Comparison of ENCODE assay signal across 8 mouse cellular contexts in genomic region chr5:143372818-143373217, GRCm38 (mm10). TPM values are rescaled to one million over a fixed set of nuclear protein-coding genes. Genes with fewer than 3 reads are reported as not detected.
A peak's percentile ranks its signal among the peaks of the same experiment; 100 is the strongest.
DNase-seq lines count a peak whose midpoint lies in the region; ATAC-seq and TF ChIP-seq lines count a peak whose summit lies in the region.

No protein-coding gene starts in this region.

- peak; percentile 45; the same call in 1 of the 2 replicates for TF ChIP-seq CTCF in kidney, adult 2 months (conservative IDR thresholded peaks at IDR 0.05; ENCODE audit: insufficient read depth, insufficient read length, low read depth, low read length)
- TF ChIP-seq CTCF in kidney, postnatal 0 days (IDR thresholded peaks at IDR 0.05; ENCODE audit: low read depth), result peak; percentile 68

- WGBS in kidney, adult 2 months, result 1% methylated on average over 35 of the region's 35 CpGs
- WGBS in embryonic facial prominence, embryonic 14.5 days, result 2% methylated on average over 15 of the region's 35 CpGs
- 1% methylated on average over 26 of the region's 35 CpGs for WGBS in kidney, postnatal 0 days
- 2% methylated on average over 32 of the region's 35 CpGs for WGBS in neural tube, embryonic 13.5 days

- H3K4me2 ChIP-seq in embryonic facial prominence, embryonic 14.5 days (ENCODE audit: low read depth, low read length), result peak overlapping the region; percentile 59
- H3K4me2 ChIP-seq in kidney, postnatal 0 days (ENCODE audit: low read length), result peak overlapping the region; percentile 59
- H3K4me2 ChIP-seq in neural tube, embryonic 13.5 days, result peak overlapping the region; percentile 57

- ATAC-seq in embryonic facial prominence, embryonic 14.5 days (ENCODE audit: low read depth), result no peak
- no peak for ATAC-seq in kidney, postnatal 0 days (replicated peaks; ENCODE audit: low FRiP score, low read depth)
- no peak; the same call in 1 of the 2 replicates for ATAC-seq in neural tube, embryonic 13.5 days (ENCODE audit: low read depth)

- 0 out of 2 replicates have a peak overlapping the region, but pooled peaks have one; percentile 46 for H3K9ac ChIP-seq in embryonic facial prominence, embryonic 14.5 days (ENCODE audit: low read depth, low read length)
- H3K9ac ChIP-seq in kidney, postnatal 0 days (ENCODE audit: low read depth, low read length), result 0 out of 2 replicates have a peak overlapping the region, but pooled peaks have one; percentile 37
- H3K9ac ChIP-seq in neural tube, embryonic 13.5 days, result peak overlapping the region; percentile 58

- no peak overlapping the region for H3K27ac ChIP-seq in kidney, adult 2 months (ENCODE audit: insufficient read depth, low read depth, low read length)
- H3K27ac ChIP-seq in embryonic facial prominence, embryonic 14.5 days (replicated peaks; ENCODE audit: low read depth, low read length), result no peak overlapping the region
- no peak overlapping the region for H3K27ac ChIP-seq in kidney, postnatal 0 days
- H3K27ac ChIP-seq in neural tube, embryonic 13.5 days (replicated peaks), result no peak overlapping the region

- no peak for TF ChIP-seq POLR2A in kidney, adult 2 months (IDR thresholded peaks at IDR 0.05; ENCODE audit: low read depth, low read length)

- H3K4me1 ChIP-seq in kidney, adult 2 months (ENCODE audit: control insufficient read depth, insufficient read depth, low read length), result no peaks in the 10 kb centered on the region
- 0 out of 2 replicates have a peak, but pooled peaks cover 11% of the 10 kb centered on the region for H3K4me1 ChIP-seq in embryonic facial prominence, embryonic 14.5 days (ENCODE audit: control insufficient read depth, insufficient read depth, low read length)
- peaks cover 9% of the 10 kb centered on the region for H3K4me1 ChIP-seq in kidney, postnatal 0 days (replicated peaks; ENCODE audit: insufficient read depth, low read length)
- peaks cover 16% of the 10 kb centered on the region for H3K4me1 ChIP-seq in neural tube, embryonic 13.5 days (replicated peaks)

- no peak overlapping the region for H3K4me3 ChIP-seq in kidney, adult 2 months (ENCODE audit: insufficient read depth, low read depth, low read length)
- peak overlapping the region; percentile 37 for H3K4me3 ChIP-seq in embryonic facial prominence, embryonic 14.5 days (ENCODE audit: low read depth, low read length)
- peak overlapping the region; percentile 31; the same call in 1 of the 2 replicates for H3K4me3 ChIP-seq in kidney, postnatal 0 days (replicated peaks; ENCODE audit: low read depth, low read length)
- peak overlapping the region; percentile 34 for H3K4me3 ChIP-seq in neural tube, embryonic 13.5 days

- peaks cover 4% of the 10 kb centered on the region; the same call in 1 of the 2 replicates for H3K27me3 ChIP-seq in kidney, adult 2 months (replicated peaks; ENCODE audit: control insufficient read depth, insufficient read depth, low read length)
- H3K27me3 ChIP-seq in embryonic facial prominence, embryonic 14.5 days (replicated peaks; ENCODE audit: control insufficient read depth, insufficient read depth, low read length), result peaks cover 76% of the 10 kb centered on the region
- H3K27me3 ChIP-seq in kidney, postnatal 0 days (ENCODE audit: insufficient read depth, low read length), result peaks cover 57% of the 10 kb centered on the region
- peaks cover 76% of the 10 kb centered on the region for H3K27me3 ChIP-seq in neural tube, embryonic 13.5 days

- H3K36me3 ChIP-seq in kidney, adult 2 months (ENCODE audit: control insufficient read depth, insufficient read depth, low read length), result no peaks in the 10 kb centered on the region
- H3K36me3 ChIP-seq in embryonic facial prominence, embryonic 14.5 days (ENCODE audit: control insufficient read depth, insufficient read depth, low read length), result no peaks in the 10 kb centered on the region
- H3K36me3 ChIP-seq in kidney, postnatal 0 days (ENCODE audit: insufficient read depth, low read length), result no peaks in the 10 kb centered on the region
- no peaks in the 10 kb centered on the region for H3K36me3 ChIP-seq in neural tube, embryonic 13.5 days

- H3K9me3 ChIP-seq in embryonic facial prominence, embryonic 14.5 days (ENCODE audit: control insufficient read depth, low read length), result no peaks in the 10 kb centered on the region
- no peaks in the 10 kb centered on the region for H3K9me3 ChIP-seq in kidney, postnatal 0 days (replicated peaks; ENCODE audit: low read length)
- no peaks in the 10 kb centered on the region for H3K9me3 ChIP-seq in neural tube, embryonic 13.5 days

- DNase-seq in kidney, adult 2 months, result peak; percentile 24
- DNase-seq in kidney, adult 11 months, result no peak
- DNase-seq in R1 (ENCODE audit: low read depth, low spot score), result peak; percentile 83
- peak; percentile 31 for DNase-seq in embryonic facial prominence, embryonic 14.5 days (ENCODE audit: low spot score)
- DNase-seq in kidney, postnatal 0 days (ENCODE audit: low spot score), result peak; percentile 64
- DNase-seq in ovary, adult 18-20 months (ENCODE audit: low spot score), result no peak
- DNase-seq in MN1 (ENCODE audit: low spot score), result no peak

RNA-seq across cellular contexts. Expression of gene Grid2ip, which starts 15.7 kb away (rescaled TPM):
- 0.13 TPM in 1 of 2 replicates, not detected in the other for polyA plus RNA-seq in kidney, adult 2 months (2012; rRNA removed)
- polyA plus RNA-seq in embryonic facial prominence, embryonic 14.5 days (2014; fragmentation: Nextera tagmentation; extraction: Ambion mirVana), result 0.51 and 0.87 TPM in 2 replicates
- polyA plus RNA-seq in kidney, postnatal 0 days (2015; fragmentation: Nextera tagmentation; extraction: Ambion mirVana), result 0.03 TPM in 1 of 2 replicates, not detected in the other
- 0.54 TPM in 1 of 2 replicates, not detected in the other for polyA plus RNA-seq in neural tube, embryonic 13.5 days (2015; fragmentation: Nextera tagmentation; extraction: Ambion mirVana)

RNA-seq across cellular contexts. Expression of gene Kdelr2, which starts 30.8 kb away (rescaled TPM):
- polyA plus RNA-seq in kidney, adult 2 months (2012; rRNA removed), result 91.8 and 99.4 TPM in 2 replicates
- 477 and 497 TPM in 2 replicates for polyA plus RNA-seq in embryonic facial prominence, embryonic 14.5 days (2014; fragmentation: Nextera tagmentation; extraction: Ambion mirVana)
- 319 and 337 TPM in 2 replicates for polyA plus RNA-seq in kidney, postnatal 0 days (2015; fragmentation: Nextera tagmentation; extraction: Ambion mirVana)
- polyA plus RNA-seq in neural tube, embryonic 13.5 days (2015; fragmentation: Nextera tagmentation; extraction: Ambion mirVana), result 161 and 179 TPM in 2 replicates

RNA-seq across cellular contexts. Expression of gene Zdhhc4, which starts 43.8 kb away (rescaled TPM):
- 80.6 and 85.0 TPM in 2 replicates for polyA plus RNA-seq in kidney, adult 2 months (2012; rRNA removed)
- polyA plus RNA-seq in embryonic facial prominence, embryonic 14.5 days (2014; fragmentation: Nextera tagmentation; extraction: Ambion mirVana), result 68.3 and 74.7 TPM in 2 replicates
- polyA plus RNA-seq in kidney, postnatal 0 days (2015; fragmentation: Nextera tagmentation; extraction: Ambion mirVana), result 87.6 and 91.2 TPM in 2 replicates
- 71.3 and 74.0 TPM in 2 replicates for polyA plus RNA-seq in neural tube, embryonic 13.5 days (2015; fragmentation: Nextera tagmentation; extraction: Ambion mirVana)

RNA-seq across cellular contexts. Expression of gene E130309D02Rik, which starts 57.7 kb away (rescaled TPM):
- polyA plus RNA-seq in kidney, adult 2 months (2012; rRNA removed), result 17.9 and 18.1 TPM in 2 replicates
- polyA plus RNA-seq in embryonic facial prominence, embryonic 14.5 days (2014; fragmentation: Nextera tagmentation; extraction: Ambion mirVana), result 22.6 and 26.1 TPM in 2 replicates
- polyA plus RNA-seq in kidney, postnatal 0 days (2015; fragmentation: Nextera tagmentation; extraction: Ambion mirVana), result 27.8 and 30.9 TPM in 2 replicates
- 35.7 and 38.0 TPM in 2 replicates for polyA plus RNA-seq in neural tube, embryonic 13.5 days (2015; fragmentation: Nextera tagmentation; extraction: Ambion mirVana)

Comparison
In these comparisons a context has a peak if more than half of its experiments do, and no peak if none do; other contexts are left out.
1. DNase-seq: peak in kidney, adult 2 months (single experiment), R1 (single experiment), embryonic facial prominence, embryonic 14.5 days (single experiment) and kidney, postnatal 0 days (single experiment); none in kidney, adult 11 months (single experiment), ovary, adult 18-20 months (single experiment) and MN1 (single experiment).
2. Peak in every context shown above with its lines, with median percentiles within 50 percentile points of each other: H3K4me2 ChIP-seq and H3K9ac ChIP-seq.